Mouse (Mus musculus): Measurements from ENCODE around the gene Gucd1. TPM values are rescaled to one million over a fixed set of nuclear protein-coding genes. Genes with fewer than 3 reads are reported as not detected.

Gucd1 gene
- polyA plus RNA-seq, 1 experiment from 2014 or later = 80.9 TPM

DNA sequence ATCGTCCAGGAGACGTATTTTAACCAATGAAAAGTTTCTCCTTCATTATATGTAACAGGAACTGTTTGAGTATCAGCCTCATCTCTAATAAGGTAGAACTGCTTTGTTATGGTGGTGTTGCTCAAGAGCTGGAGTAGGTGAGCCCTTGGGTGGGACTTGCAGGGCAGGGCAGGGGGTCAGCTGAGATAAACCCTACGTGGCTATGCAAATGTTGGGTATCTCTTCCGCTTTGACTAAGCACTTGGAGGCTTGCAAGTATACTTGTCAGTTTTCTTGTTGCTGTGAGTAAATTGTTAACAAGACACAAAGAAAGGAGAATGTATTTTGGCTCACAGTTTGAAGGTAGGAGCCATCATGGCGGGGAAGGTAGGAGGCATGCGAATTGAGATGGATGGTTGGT is 87.1 kb downstream of the Gucd1 start:
- Histone ChIP-seq H3K27ac (ENCODE audit: low read depth, low read length) (no peak overlapping the region), H3K9ac (ENCODE audit: low read depth, low read length) (no peak overlapping the region), H3K27me3 (replicated peaks; ENCODE audit: control insufficient read depth, insufficient read depth, low read length) (no peaks in the 10 kb centered on the region), H3K4me1 (replicated peaks; ENCODE audit: control insufficient read depth, insufficient read depth, low read length) (no peaks in the 10 kb centered on the region), H3K36me3 (ENCODE audit: control insufficient read depth, insufficient read depth) (no peaks in the 10 kb centered on the region), H3K4me3 (ENCODE audit: low read depth, low read length) (no peak overlapping the region), H3K4me2 (replicated peaks; ENCODE audit: low read depth) (no peak overlapping the region), H3K9me3 (ENCODE audit: control insufficient read depth) (no peaks in the 10 kb centered on the region)
- TF ChIP-seq CTCF (IDR thresholded peaks at IDR 0.05; ENCODE audit: low read depth) = no peak
- WGBS = 84% methylated on average over 6 of the region's 6 CpGs
- ATAC-seq = no peak

DNA sequence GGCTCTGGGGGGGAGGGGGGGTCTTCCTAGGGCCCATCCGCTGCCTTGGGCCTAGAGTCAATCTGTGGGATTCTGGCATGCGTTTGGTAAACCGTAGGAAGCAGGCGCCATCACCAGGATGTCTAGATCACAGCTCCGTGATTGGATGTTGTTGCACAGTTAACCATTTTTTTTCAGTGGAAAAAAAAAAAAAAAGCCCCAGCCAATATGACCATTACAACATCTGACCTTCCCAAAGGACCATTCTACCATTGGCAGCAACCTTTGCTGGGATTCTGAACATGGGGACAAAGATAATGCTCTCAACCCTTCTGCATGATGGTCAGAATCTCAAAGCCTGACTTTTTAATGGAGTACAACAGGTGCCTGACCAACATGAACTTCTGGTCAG is 87.6 kb downstream of the Gucd1 start:
- 91% methylated on average over 5 of the region's 5 CpGs for WGBS
- no peaks in the 10 kb centered on the region for H3K9me3 ChIP-seq (ENCODE audit: control insufficient read depth)
- no peak overlapping the region for H3K27ac ChIP-seq (ENCODE audit: low read depth, low read length)

GRCm38 (mm10) chr10:75429522-75430146 is 88.1 kb downstream of the Gucd1 start:
- peak; percentile 50; the same call in 1 of the 2 replicates for ATAC-seq
- no peak for TF ChIP-seq CTCF (IDR thresholded peaks at IDR 0.05; ENCODE audit: low read depth)
- WGBS = 74% methylated on average over 7 of the region's 7 CpGs
- Histone ChIP-seq H3K27ac (ENCODE audit: low read depth, low read length) (peak overlapping the region; percentile 66; the same call in 1 of the 2 replicates), H3K4me2 (replicated peaks; ENCODE audit: low read depth) (peak overlapping the region; percentile 55), H3K36me3 (ENCODE audit: control insufficient read depth, insufficient read depth) (no peaks in the 10 kb centered on the region), H3K27me3 (replicated peaks; ENCODE audit: control insufficient read depth, insufficient read depth, low read length) (no peaks in the 10 kb centered on the region), H3K9ac (ENCODE audit: low read depth, low read length) (no peak overlapping the region), H3K4me3 (ENCODE audit: low read depth, low read length) (no peak overlapping the region), H3K4me1 (replicated peaks; ENCODE audit: control insufficient read depth, insufficient read depth, low read length) (no peaks in the 10 kb centered on the region), H3K9me3 (ENCODE audit: control insufficient read depth) (no peaks in the 10 kb centered on the region)

More for the DNA sequence above, 87.6 kb downstream of the Gucd1 start:
- Histone ChIP-seq H3K4me1 (replicated peaks; ENCODE audit: control insufficient read depth, insufficient read depth, low read length) (no peaks in the 10 kb centered on the region), H3K9ac (ENCODE audit: low read depth, low read length) (no peak overlapping the region), H3K4me3 (ENCODE audit: low read depth, low read length) (no peak overlapping the region), H3K4me2 (replicated peaks; ENCODE audit: low read depth) (no peak overlapping the region), H3K36me3 (ENCODE audit: control insufficient read depth, insufficient read depth) (no peaks in the 10 kb centered on the region), H3K27me3 (replicated peaks; ENCODE audit: control insufficient read depth, insufficient read depth, low read length) (no peaks in the 10 kb centered on the region)
- ATAC-seq = no peak
- TF ChIP-seq CTCF (IDR thresholded peaks at IDR 0.05; ENCODE audit: low read depth) = no peak

GRCm38 (mm10) chr10:75429004-75429380 is 88.8 kb downstream of the Gucd1 start:
- H3K9ac ChIP-seq (ENCODE audit: low read depth, low read length) = no peak overlapping the region
- H3K27ac ChIP-seq (ENCODE audit: low read depth, low read length) = peak overlapping the region; percentile 66; the same call in 1 of the 2 replicates
- no peaks in the 10 kb centered on the region for H3K36me3 ChIP-seq (ENCODE audit: control insufficient read depth, insufficient read depth)
- WGBS = 24% methylated on average over 6 of the region's 6 CpGs
- no peaks in the 10 kb centered on the region for H3K27me3 ChIP-seq (replicated peaks; ENCODE audit: control insufficient read depth, insufficient read depth, low read length)
- TF ChIP-seq CTCF (IDR thresholded peaks at IDR 0.05; ENCODE audit: low read depth) = 0 out of 2 replicates have a peak, but pooled peaks have one; percentile 9
- H3K4me3 ChIP-seq (ENCODE audit: low read depth, low read length) = no peak overlapping the region
- ATAC-seq = peak; percentile 100
- no peaks in the 10 kb centered on the region; the same call in 1 of the 2 replicates for H3K4me1 ChIP-seq (replicated peaks; ENCODE audit: control insufficient read depth, insufficient read depth, low read length)
- no peaks in the 10 kb centered on the region for H3K9me3 ChIP-seq (ENCODE audit: control insufficient read depth)
- peak overlapping the region; percentile 55 for H3K4me2 ChIP-seq (replicated peaks; ENCODE audit: low read depth)

GRCm38 (mm10) chr10:75428049-75429003 is 89.4 kb downstream of the Gucd1 start:
- no peak for TF ChIP-seq CTCF (IDR thresholded peaks at IDR 0.05; ENCODE audit: low read depth)
- Histone ChIP-seq H3K36me3 (ENCODE audit: control insufficient read depth, insufficient read depth) (no peaks in the 10 kb centered on the region), H3K4me2 (replicated peaks; ENCODE audit: low read depth) (no peak overlapping the region; the same call in 1 of the 2 replicates), H3K27ac (ENCODE audit: low read depth, low read length) (no peak overlapping the region), H3K9ac (ENCODE audit: low read depth, low read length) (no peak overlapping the region), H3K4me3 (ENCODE audit: low read depth, low read length) (no peak overlapping the region), H3K4me1 (replicated peaks; ENCODE audit: control insufficient read depth, insufficient read depth, low read length) (no peaks in the 10 kb centered on the region; the same call in 1 of the 2 replicates), H3K27me3 (replicated peaks; ENCODE audit: control insufficient read depth, insufficient read depth, low read length) (no peaks in the 10 kb centered on the region), H3K9me3 (ENCODE audit: control insufficient read depth) (no peaks in the 10 kb centered on the region)
- 74% methylated on average over 13 of the region's 13 CpGs for WGBS
- ATAC-seq = no peak

GRCm38 (mm10) chr10:75424498-75424901 is 93.3 kb downstream of the Gucd1 start:
- Histone ChIP-seq H3K4me2 (replicated peaks; ENCODE audit: low read depth) (peak overlapping the region; percentile 35; the same call in 1 of the 2 replicates), H3K9me3 (ENCODE audit: control insufficient read depth) (no peaks in the 10 kb centered on the region), H3K4me3 (ENCODE audit: low read depth, low read length) (no peak overlapping the region), H3K27me3 (replicated peaks; ENCODE audit: control insufficient read depth, insufficient read depth, low read length) (no peaks in the 10 kb centered on the region), H3K4me1 (replicated peaks; ENCODE audit: control insufficient read depth, insufficient read depth, low read length) (no peaks in the 10 kb centered on the region; the same call in 1 of the 2 replicates), H3K36me3 (ENCODE audit: control insufficient read depth, insufficient read depth) (no peaks in the 10 kb centered on the region), H3K27ac (ENCODE audit: low read depth, low read length) (no peak overlapping the region), H3K9ac (ENCODE audit: low read depth, low read length) (no peak overlapping the region)
- 49% methylated on average over 10 of the region's 10 CpGs for WGBS
- TF ChIP-seq CTCF (IDR thresholded peaks at IDR 0.05; ENCODE audit: low read depth) = no peak
- ATAC-seq = no peak
